Comparison of ENCODE assay signal across 23 mouse cellular contexts in the genomic region with DNA sequence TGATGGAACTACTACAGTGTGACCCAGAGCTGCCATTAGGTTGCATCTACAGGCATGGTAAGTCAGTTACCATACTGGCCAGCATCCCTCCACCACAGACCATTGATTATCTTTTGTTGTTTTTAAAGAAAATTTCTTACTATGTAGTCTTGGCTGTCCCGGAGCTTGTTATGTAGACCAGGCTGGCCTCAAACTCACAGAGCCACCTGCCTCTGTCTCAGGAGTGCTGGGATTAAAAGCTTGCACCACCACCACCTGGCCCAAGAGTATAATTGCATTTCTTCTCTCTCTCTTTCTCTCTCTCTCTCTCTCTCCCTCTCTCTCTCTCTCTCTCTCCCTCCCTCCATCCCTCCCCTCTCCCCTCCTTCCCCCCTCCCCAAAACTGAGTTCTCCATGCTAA. TPM values are rescaled to one million over a fixed set of nuclear protein-coding genes. Genes with fewer than 3 reads are reported as not detected.
A peak's percentile ranks its signal among the peaks of the same experiment; 100 is the strongest.
DNase-seq lines count a peak whose midpoint lies in the region; ATAC-seq lines count a peak whose summit lies in the region.
"Had no signal": no experiment of that assay in that cellular context is flagged by ENCODE, and none has a peak within 500 bp of the region (broad histone marks: within the 10 kb centered on the region; RNA-seq: fewer than 3 reads in every experiment).

No protein-coding gene starts in this region.

- H3K4me3 ChIP-seq in forebrain, embryonic 11.5 days (ENCODE audit: low read depth, low read length) = no peak overlapping the region
- no peak overlapping the region for H3K4me3 ChIP-seq in forebrain, embryonic 15.5 days
- H3K4me3 ChIP-seq in neural tube, embryonic 11.5 days (ENCODE audit: low read depth, low read length) = no peak overlapping the region
- no peak overlapping the region for H3K4me3 ChIP-seq in midbrain, embryonic 13.5 days (replicated peaks)
- H3K4me3 ChIP-seq: erythroblast, embryonic 14.5 days; heart, embryonic 12.5 days; intestine, embryonic 15.5 days; left cerebral cortex, adult 2 months; limb, embryonic 10.5 days; liver, embryonic 12.5 days; lung, embryonic 15.5 days had no signal

- 44% methylated on average over 1 of the region's 1 CpGs for WGBS in forebrain, embryonic 11.5 days
- 60% methylated on average over 1 of the region's 1 CpGs for WGBS in forebrain, embryonic 15.5 days
- WGBS in neural tube, embryonic 11.5 days = 88% methylated on average over 1 of the region's 1 CpGs
- 67% methylated on average over 1 of the region's 1 CpGs for WGBS in midbrain, embryonic 13.5 days

- peaks cover 10% of the 10 kb centered on the region for H3K4me1 ChIP-seq in forebrain, embryonic 11.5 days (replicated peaks; ENCODE audit: control insufficient read depth, insufficient read depth, low read length)
- H3K4me1 ChIP-seq in forebrain, embryonic 15.5 days = peaks cover 13% of the 10 kb centered on the region
- peaks cover 10% of the 10 kb centered on the region for H3K4me1 ChIP-seq in neural tube, embryonic 11.5 days (ENCODE audit: control insufficient read depth, insufficient read depth, low read length)
- H3K4me1 ChIP-seq in midbrain, embryonic 13.5 days (replicated peaks) = peaks cover 30% of the 10 kb centered on the region
- H3K4me1 ChIP-seq: liver, embryonic 12.5 days; lung, embryonic 15.5 days had no signal

- H3K4me2 ChIP-seq in forebrain, embryonic 11.5 days (ENCODE audit: low read depth, low read length, severe bottlenecking) = no peak overlapping the region
- no peak overlapping the region for H3K4me2 ChIP-seq in forebrain, embryonic 15.5 days (replicated peaks)
- no peak overlapping the region for H3K4me2 ChIP-seq in neural tube, embryonic 11.5 days (ENCODE audit: low read depth)
- no peak overlapping the region for H3K4me2 ChIP-seq in midbrain, embryonic 13.5 days (replicated peaks)
- H3K4me2 ChIP-seq: heart, embryonic 12.5 days; intestine, embryonic 15.5 days; liver, embryonic 12.5 days; lung, embryonic 15.5 days had no signal

- H3K36me3 ChIP-seq in forebrain, embryonic 11.5 days (ENCODE audit: control insufficient read depth, insufficient read depth, low read length) = no peaks in the 10 kb centered on the region
- H3K36me3 ChIP-seq in forebrain, embryonic 15.5 days = no peaks in the 10 kb centered on the region
- no peaks in the 10 kb centered on the region for H3K36me3 ChIP-seq in neural tube, embryonic 11.5 days (ENCODE audit: control insufficient read depth, insufficient read depth, low read length)
- no peaks in the 10 kb centered on the region for H3K36me3 ChIP-seq in midbrain, embryonic 13.5 days
- H3K36me3 ChIP-seq: heart, embryonic 12.5 days; intestine, embryonic 15.5 days; limb, embryonic 10.5 days; liver, embryonic 12.5 days; lung, embryonic 15.5 days had no signal

- H3K9ac ChIP-seq in forebrain, embryonic 11.5 days (ENCODE audit: low read length) = no peak overlapping the region
- H3K9ac ChIP-seq in forebrain, embryonic 15.5 days (replicated peaks) = no peak overlapping the region
- no peak overlapping the region for H3K9ac ChIP-seq in neural tube, embryonic 11.5 days (ENCODE audit: low read length)
- H3K9ac ChIP-seq in midbrain, embryonic 13.5 days (replicated peaks) = no peak overlapping the region
- H3K9ac ChIP-seq: heart, embryonic 12.5 days; intestine, embryonic 15.5 days; liver, embryonic 12.5 days; lung, embryonic 15.5 days had no signal

- no peaks in the 10 kb centered on the region for H3K9me3 ChIP-seq in forebrain, embryonic 11.5 days (ENCODE audit: control insufficient read depth, low read length)
- H3K9me3 ChIP-seq in forebrain, embryonic 15.5 days = no peaks in the 10 kb centered on the region
- no peaks in the 10 kb centered on the region for H3K9me3 ChIP-seq in neural tube, embryonic 11.5 days (ENCODE audit: control insufficient read depth, low read length)
- no peaks in the 10 kb centered on the region for H3K9me3 ChIP-seq in midbrain, embryonic 13.5 days
- H3K9me3 ChIP-seq: heart, embryonic 12.5 days; intestine, embryonic 15.5 days; limb, embryonic 10.5 days; liver, embryonic 12.5 days; lung, embryonic 15.5 days had no signal

- ATAC-seq in forebrain, embryonic 11.5 days (replicated peaks; ENCODE audit: low FRiP score) = peak; percentile 23
- ATAC-seq in forebrain, embryonic 15.5 days (replicated peaks) = no peak
- no peak for ATAC-seq in neural tube, embryonic 11.5 days (ENCODE audit: insufficient read depth, low FRiP score, low TSS enrichment)
- ATAC-seq in midbrain, embryonic 13.5 days = 0 out of 2 replicates have a peak, but pooled peaks have one; percentile 15
- ATAC-seq: intestine, embryonic 15.5 days; liver, embryonic 12.5 days had no signal

- DNase-seq in forebrain, embryonic 11.5 days (ENCODE audit: low spot score) = no peak
- no peak for DNase-seq in neural tube, embryonic 11.5 days (ENCODE audit: low spot score)
- no peak for DNase-seq in neural tube, embryonic 10.5 days (ENCODE audit: extremely low spot score, low spot score)
- DNase-seq in thymus, postnatal 14 days = peak; percentile 66
- no peak for DNase-seq in Muller cell, postnatal 12 days (ENCODE audit: inconsistent ontology term)
- no peak for DNase-seq in frontal cortex, postnatal 14 days (ENCODE audit: low spot score in 2 of 2)
- DNase-seq: adrenal gland, postnatal 10 days; cerebellum, adult 18-20 months; heart, postnatal 36 days; right cerebral cortex, postnatal 14 days had no signal

- no peaks in the 10 kb centered on the region for H3K27me3 ChIP-seq in forebrain, embryonic 11.5 days (ENCODE audit: control insufficient read depth, insufficient read depth, low read length)
- H3K27me3 ChIP-seq in forebrain, embryonic 15.5 days = no peaks in the 10 kb centered on the region
- H3K27me3 ChIP-seq in neural tube, embryonic 11.5 days (ENCODE audit: control insufficient read depth, insufficient read depth, low read length) = no peaks in the 10 kb centered on the region
- no peaks in the 10 kb centered on the region for H3K27me3 ChIP-seq in midbrain, embryonic 13.5 days
- H3K27me3 ChIP-seq: heart, embryonic 12.5 days; intestine, embryonic 15.5 days; liver, embryonic 12.5 days; lung, embryonic 15.5 days had no signal

- H3K27ac ChIP-seq in forebrain, embryonic 11.5 days (ENCODE audit: low read depth, low read length) = peak overlapping the region; percentile 41
- no peak overlapping the region for H3K27ac ChIP-seq in forebrain, embryonic 15.5 days (replicated peaks)
- H3K27ac ChIP-seq in neural tube, embryonic 11.5 days (ENCODE audit: low read depth, low read length) = 0 out of 2 replicates have a peak overlapping the region, but pooled peaks have one; percentile 34
- peak overlapping the region; percentile 65 for H3K27ac ChIP-seq in midbrain, embryonic 13.5 days
- H3K27ac ChIP-seq: intestine, embryonic 15.5 days; left cerebral cortex, adult 2 months; liver, embryonic 12.5 days; lung, embryonic 15.5 days had no signal

RNA-seq across cellular contexts. Expression of a gene that starts 1.7 kb away (rescaled TPM):
- polyA plus RNA-seq in forebrain, embryonic 11.5 days (2014; fragmentation: Nextera tagmentation; extraction: Ambion mirVana) = 0.72 TPM in 1 of 2 replicates, not detected in the other
- polyA plus RNA-seq in forebrain, embryonic 15.5 days (2015; fragmentation: Nextera tagmentation; extraction: Ambion mirVana) = 0.18 TPM in 1 of 2 replicates, not detected in the other
- 0.35 TPM in 1 of 2 replicates, not detected in the other for polyA plus RNA-seq in neural tube, embryonic 11.5 days (2014; fragmentation: Nextera tagmentation; extraction: Ambion mirVana)
- polyA plus RNA-seq in midbrain, embryonic 13.5 days (2015; fragmentation: Nextera tagmentation; extraction: Ambion mirVana) = 0.22 TPM in 1 of 2 replicates, not detected in the other
- polyA plus RNA-seq: embryonic facial prominence, embryonic 11.5 days; erythroblast, embryonic 14.5 days; heart, embryonic 12.5 days; stomach, embryonic 16.5 days had no signal

RNA-seq across cellular contexts. Expression of a gene that starts 1.8 kb away (rescaled TPM):
- polyA plus RNA-seq in forebrain, embryonic 11.5 days (2014; fragmentation: Nextera tagmentation; extraction: Ambion mirVana) = not detected in 2 replicates
- not detected in 2 replicates for polyA plus RNA-seq in forebrain, embryonic 15.5 days (2015; fragmentation: Nextera tagmentation; extraction: Ambion mirVana)
- polyA plus RNA-seq in neural tube, embryonic 11.5 days (2014; fragmentation: Nextera tagmentation; extraction: Ambion mirVana) = not detected in 2 replicates
- polyA plus RNA-seq in midbrain, embryonic 13.5 days (2015; fragmentation: Nextera tagmentation; extraction: Ambion mirVana) = not detected in 2 replicates
- polyA plus RNA-seq: embryonic facial prominence, embryonic 11.5 days; erythroblast, embryonic 14.5 days; heart, embryonic 12.5 days; intestine, embryonic 15.5 days; kidney, embryonic 16.5 days; limb, embryonic 10.5 days; liver, embryonic 12.5 days; lung, embryonic 15.5 days; spleen, adult 2 months; stomach, embryonic 16.5 days had no signal

Comparison
In these comparisons a context has a peak if more than half of its experiments do, and no peak if none do; other contexts are left out.
1. ATAC-seq: peak in forebrain, embryonic 11.5 days (single experiment) and midbrain, embryonic 13.5 days (single experiment); none in forebrain, embryonic 15.5 days (single experiment) and neural tube, embryonic 11.5 days (single experiment).